Mouse (Mus musculus) limb, embryonic 11.5 days (tissue): Measurements from ENCODE around the gene Tnfsf13. TPM values are rescaled to one million over a fixed set of nuclear protein-coding genes. Genes with fewer than 3 reads are reported as not detected.

Experiments
- ATAC-seq: fragments of 200-750 bp; cut with Nextera tagmentation; 2 replicates; pipeline ENCODE4 v1.8.0; 2017; ENCODE audit warnings: low read depth; ENCODE audit not compliant: insufficient number of reproducible peaks, low FRiP score, low TSS enrichment
- DNase-seq: peaks from one replicate; pipeline ENCODE4 v3.0.0-alpha.2; 2015; ENCODE audit warnings: low spot score
- H3K27ac ChIP-seq: fragments of 300-500 bp; sonication (generic); replicated peaks from 2 replicates; pipeline ENCODE4 v1.5.1; 2014; ENCODE audit warnings: low read depth, mild to moderate bottlenecking, low read length
- H3K27me3 ChIP-seq: fragments of 300-500 bp; sonication (generic); 2 replicates; pipeline ENCODE4 v1.6.1; 2014; ENCODE audit warnings: mild to moderate bottlenecking, low read length, mixed read lengths; ENCODE audit not compliant: control insufficient read depth, insufficient read depth
- H3K36me3 ChIP-seq: fragments of 300-500 bp; sonication (generic); 2 replicates; pipeline ENCODE4 v1.6.1; 2014; ENCODE audit warnings: mild to moderate bottlenecking, low read length, moderate library complexity, mixed read lengths; ENCODE audit not compliant: control insufficient read depth, insufficient read depth
- H3K4me1 ChIP-seq: fragments of 300-500 bp; sonication (generic); 2 replicates; pipeline ENCODE4 v1.6.1; 2014; ENCODE audit warnings: low read length, mixed read lengths; ENCODE audit not compliant: control insufficient read depth, insufficient read depth
- H3K4me2 ChIP-seq: fragments of 300-500 bp; sonication (generic); 2 replicates; pipeline ENCODE4 v1.6.1; 2014; ENCODE audit warnings: low read depth, mild to moderate bottlenecking, moderate library complexity; ENCODE audit not compliant: severe bottlenecking
- H3K4me3 ChIP-seq: fragments of 300-500 bp; sonication (generic); 2 replicates; pipeline ENCODE4 v1.5.1; 2014; ENCODE audit warnings: low read depth, low read length
- H3K9ac ChIP-seq: fragments of 300-500 bp; sonication (generic); 2 replicates; pipeline ENCODE4 v1.6.1; 2014; ENCODE audit warnings: mild to moderate bottlenecking, low read length
- H3K9me3 ChIP-seq: fragments of 300-500 bp; sonication (generic); 2 replicates; pipeline ENCODE4 v1.6.1; 2016; ENCODE audit warnings: low read length; ENCODE audit not compliant: control insufficient read depth
- WGBS: fragments of 180-500 bp; shearing (Covaris S2); extraction: QIAGEN DNeasy Blood & Tissue Kit; methylation state at CpG from one replicate; pipeline ENCODE4 v1.1.7; 2014; 5-methylcytosine and 5-hydroxymethylcytosine counted together
- microRNA counts: library from miRNA; unstranded; fragments of <30 nt; microRNA quantifications from one replicate; lab custom pipeline; 2016
- microRNA-seq: library from miRNA; unstranded; fragments of <30 nt; microRNA quantifications from one replicate; pipeline ENCODE4, GENCODE M21; 2016
- polyA plus RNA-seq: library from polyadenylated mRNA; unstranded; fragments of >200 nt; fragmentation: Nextera tagmentation; extraction: Ambion mirVana; gene quantifications from 2 replicates; pipeline ENCODE4 v1.2.1, GENCODE M21; 2014

The Tnfsf13 gene
- polyA plus RNA-seq, 1 experiment from 2014 or later = not detected

DNA sequence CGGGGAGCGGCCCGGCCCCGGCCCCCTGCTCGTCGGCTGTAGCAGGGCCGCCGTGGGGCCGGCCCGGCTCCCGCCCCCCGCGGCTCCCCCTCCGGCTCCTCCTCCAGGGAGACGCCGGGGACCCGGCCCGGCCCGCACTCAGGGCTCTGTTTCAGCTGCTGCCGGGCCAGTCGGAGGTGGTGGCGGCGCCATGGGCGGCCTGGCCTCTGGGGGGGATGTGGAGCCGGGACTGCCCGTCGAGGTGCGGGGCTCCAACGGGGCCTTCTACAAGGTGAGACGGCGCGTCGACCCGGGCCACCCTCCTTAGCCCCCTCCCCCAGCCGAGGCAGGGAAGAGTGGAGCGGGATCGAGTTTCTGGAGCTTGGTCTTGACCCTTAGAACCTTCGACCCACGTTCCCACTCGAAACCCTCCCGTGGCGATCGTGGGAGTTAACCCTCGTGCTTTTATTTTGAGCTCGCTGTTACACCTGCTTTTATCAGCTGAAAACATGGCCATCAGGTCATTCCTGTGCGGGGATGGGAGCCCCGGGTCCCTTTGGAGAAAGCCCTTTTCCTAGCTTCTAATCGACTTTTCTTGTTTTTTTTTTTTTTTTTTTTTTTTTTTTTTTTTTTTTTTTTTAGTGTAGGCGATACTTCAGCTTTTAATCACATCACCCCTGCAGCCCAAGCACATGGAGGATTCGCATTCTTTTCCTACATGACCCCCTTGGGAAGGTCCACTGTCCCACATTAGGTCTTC lies 52.3 kb downstream of the Tnfsf13 start:
- DNase-seq = no peak
- Histone ChIP-seq H3K4me1 (0 out of 2 replicates have a peak, but pooled peaks cover 2% of the 10 kb centered on the region), H3K4me2 (peak overlapping the region; percentile 67), H3K4me3 (peak overlapping the region; percentile 94), H3K36me3 (no peaks in the 10 kb centered on the region; the same call in 1 of the 2 replicates), H3K27me3 (no peaks in the 10 kb centered on the region), H3K9ac (peak overlapping the region; percentile 86), H3K9me3 (no peaks in the 10 kb centered on the region), H3K27ac (peak overlapping the region; percentile 92)
- peak; percentile 48 for ATAC-seq
- under 1% methylated on average over 35 of the region's 50 CpGs for WGBS

MicroRNAs encoded within 50 kb of the gene (microRNA counts, 519-probe panel; counts per million panel counts)
- microRNA mmu-miR-1934 (lab: Ali Mortazavi, UCI) = not detected
- 3,109 counts per million, percentile 38 among the panel's probes with 10 or more counts for microRNA mmu-miR-467f (lab: Ali Mortazavi, UCI)

Small RNAs within 50 kb of the gene (microRNA-seq; reads per million reads assigned to microRNA genes)
- 5.2 reads per million, percentile 11 among the genes with 10 or more reads in this experiment for gene Mir1934
- not detected for gene Mir467f

Other genes with a start within 250 kb of the Tnfsf13 start
- gene Dnah2, start 136.7 kb downstream of the Tnfsf13 start, polyA plus RNA-seq = 0.87 and 1.4 TPM in 2 replicates
- 12.9 and 14.4 TPM in 2 replicates for gene Efnb3, start 125.6 kb downstream of the Tnfsf13 start, polyA plus RNA-seq
- 45.7 and 46.9 TPM in 2 replicates for gene Wrap53, start 105.5 kb downstream of the Tnfsf13 start, polyA plus RNA-seq
- 250 and 254 TPM in 2 replicates for gene Trp53, start 105.4 kb downstream of the Tnfsf13 start, polyA plus RNA-seq
- 4.5 and 4.9 TPM in 2 replicates for gene Atp1b2, start 79.8 kb downstream of the Tnfsf13 start, polyA plus RNA-seq
- not detected in 2 replicates for gene Shbg, start 67.9 kb downstream of the Tnfsf13 start, polyA plus RNA-seq
- gene Sat2, start 63.8 kb downstream of the Tnfsf13 start, polyA plus RNA-seq = 14.7 and 16.2 TPM in 2 replicates
- 35.8 and 37.5 TPM in 2 replicates for gene Fxr2, start 52.8 kb downstream of the Tnfsf13 start, polyA plus RNA-seq
- gene Sox15, start 30.5 kb downstream of the Tnfsf13 start, polyA plus RNA-seq = 0.17 TPM in 1 of 2 replicates, not detected in the other
- gene Mpdu1, start 23.1 kb downstream of the Tnfsf13 start, polyA plus RNA-seq = 21.0 and 41.0 TPM in 2 replicates
- gene Cd68, start 19.6 kb downstream of the Tnfsf13 start, polyA plus RNA-seq = 3.4 and 4.5 TPM in 2 replicates
- 759 and 892 TPM in 2 replicates for gene Eif4a1, start 13.4 kb downstream of the Tnfsf13 start, polyA plus RNA-seq
- gene Senp3, start 3.7 kb downstream of the Tnfsf13 start, polyA plus RNA-seq = 125 and 127 TPM in 2 replicates
- gene Tnfsf12, start 10.1 kb upstream of the Tnfsf13 start, polyA plus RNA-seq = 2.6 and 3.3 TPM in 2 replicates
- 1.1 and 1.3 TPM in 2 replicates for gene Tnfsfm13, start 10.3 kb upstream of the Tnfsf13 start, polyA plus RNA-seq
- 64.0 and 78.3 TPM in 2 replicates for gene Polr2a, start 72.9 kb upstream of the Tnfsf13 start, polyA plus RNA-seq
- gene Slc35g3, start 76.2 kb upstream of the Tnfsf13 start, polyA plus RNA-seq = 0.09 TPM in 1 of 2 replicates, not detected in the other
- 0.96 and 1.1 TPM in 2 replicates for gene Zbtb4, start 80.1 kb upstream of the Tnfsf13 start, polyA plus RNA-seq
- 4.3 and 4.4 TPM in 2 replicates for gene Chrnb1, start 110.2 kb upstream of the Tnfsf13 start, polyA plus RNA-seq
- gene Fgf11, start 116.1 kb upstream of the Tnfsf13 start, polyA plus RNA-seq = 0.36 and 0.67 TPM in 2 replicates
- 1.8 and 2.0 TPM in 2 replicates for gene Tmem102, start 119.8 kb upstream of the Tnfsf13 start, polyA plus RNA-seq
- not detected in 2 replicates for gene Gm39566, start 129.5 kb upstream of the Tnfsf13 start, polyA plus RNA-seq
- not detected in 2 replicates for gene Spem2, start 132.7 kb upstream of the Tnfsf13 start, polyA plus RNA-seq
- 0.15 and 0.18 TPM in 2 replicates for gene Spem1, start 136.4 kb upstream of the Tnfsf13 start, polyA plus RNA-seq
- 5.8 and 6.2 TPM in 2 replicates for gene Nlgn2, start 152.0 kb upstream of the Tnfsf13 start, polyA plus RNA-seq
- gene Tmem256, start 152.7 kb upstream of the Tnfsf13 start, polyA plus RNA-seq = 285 and 304 TPM in 2 replicates
- gene Plscr3, start 160.6 kb upstream of the Tnfsf13 start, polyA plus RNA-seq = 115 TPM in 2 replicates
- 0.89 and 1.2 TPM in 2 replicates for gene Tnk1, start 172.9 kb upstream of the Tnfsf13 start, polyA plus RNA-seq
- not detected in 2 replicates for gene Tmem95, start 192.2 kb upstream of the Tnfsf13 start, polyA plus RNA-seq
- 3.7 and 4.3 TPM in 2 replicates for gene Kctd11, start 195.6 kb upstream of the Tnfsf13 start, polyA plus RNA-seq
- gene Acap1, start 209.8 kb upstream of the Tnfsf13 start, polyA plus RNA-seq = 0.72 and 0.78 TPM in 2 replicates
- gene 2810408A11Rik, start 215.2 kb upstream of the Tnfsf13 start, polyA plus RNA-seq = 24.8 and 26.5 TPM in 2 replicates
- 15.3 and 15.5 TPM in 2 replicates for gene Neurl4, start 215.3 kb upstream of the Tnfsf13 start, polyA plus RNA-seq
- gene Gps2, start 228.1 kb upstream of the Tnfsf13 start, polyA plus RNA-seq = 90.8 and 94.0 TPM in 2 replicates
- 2,284 and 2,370 TPM in 2 replicates for gene Eif5a, start 236.2 kb upstream of the Tnfsf13 start, polyA plus RNA-seq